Mouse (Mus musculus): ENCODE measurements around the gene Fam120b. TPM values are rescaled to one million over a fixed set of nuclear protein-coding genes. Genes with fewer than 3 reads are reported as not detected.

The Fam120b gene
- total and polyA plus RNA-seq, 3 experiments = 7.1 to 12.7 (median 11.9) TPM

DNA sequence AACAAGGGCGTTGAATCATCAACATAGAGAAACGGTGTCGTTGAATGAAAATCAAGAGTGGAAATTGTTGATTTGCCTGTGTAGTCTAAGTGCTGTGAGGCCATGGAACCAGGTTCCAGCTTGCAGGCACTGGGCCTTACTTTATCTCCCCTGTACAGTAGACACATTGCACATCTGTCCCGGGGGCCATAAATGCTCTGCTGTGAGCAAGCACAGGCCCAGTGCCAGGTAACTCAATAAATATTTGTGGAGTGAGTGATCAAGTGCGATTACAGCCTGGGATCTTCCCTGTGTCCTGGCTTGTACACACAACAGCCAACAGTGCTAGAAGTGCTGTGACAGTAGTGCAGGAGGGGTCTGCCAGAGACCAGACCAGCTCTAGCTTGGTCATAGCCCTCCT lies 39.5 kb upstream of the Fam120b start:
- Histone ChIP-seq H3K4me1 (ENCODE audit: control insufficient read depth, insufficient read depth, low read length) (no peaks in the 10 kb centered on the region), H3K27me3 (ENCODE audit: control insufficient read depth, insufficient read depth, low read length) (no peaks in the 10 kb centered on the region), H3K9ac (ENCODE audit: low read depth, low read length) (no peak overlapping the region), H3K36me3 (ENCODE audit: control insufficient read depth, insufficient read depth, low read length) (no peaks in the 10 kb centered on the region), H3K27ac (no peak overlapping the region), H3K79me2 (replicated peaks; ENCODE audit: control insufficient read depth, insufficient read depth, low read length) (no peaks in the 10 kb centered on the region), H3K4me3 (no peak overlapping the region)
- DNase-seq = no peak
- intact Hi-C loops (cut with DNase I) = no loop called here
- TF ChIP-seq POLR2A (IDR thresholded peaks at IDR 0.05; ENCODE audit: insufficient read depth, low read depth, low read length) (no peak), EP300 (IDR thresholded peaks at IDR 0.05; ENCODE audit: insufficient read depth, low read depth, low read length) (no peak), CTCF (IDR thresholded peaks at IDR 0.05) (no peak)
- WGBS = 68% methylated on average over 5 of the region's 5 CpGs

DNA sequence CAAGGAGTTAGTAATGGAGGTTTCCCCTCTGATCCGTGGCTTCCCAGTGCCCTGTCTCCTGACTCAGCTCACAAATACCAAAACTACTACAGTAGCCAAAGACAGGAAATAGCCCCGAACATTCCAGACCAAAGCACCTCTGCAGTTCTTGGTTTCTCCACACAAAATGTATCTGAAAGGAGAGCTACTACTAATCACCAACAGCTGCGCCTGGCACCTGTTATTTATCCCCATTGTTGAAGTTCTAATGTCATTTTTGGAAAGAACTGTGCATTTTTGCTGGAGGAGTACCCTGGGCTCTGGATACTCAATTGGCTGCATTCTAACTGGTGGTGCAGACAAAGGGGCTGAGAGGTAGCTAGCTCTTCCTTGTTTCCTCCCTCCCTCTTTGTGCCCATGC lies 38.9 kb upstream of the Fam120b start:
- no peak for DNase-seq
- TF ChIP-seq POLR2A (IDR thresholded peaks at IDR 0.05; ENCODE audit: insufficient read depth, low read depth, low read length) (no peak), CTCF (IDR thresholded peaks at IDR 0.05) (no peak), EP300 (IDR thresholded peaks at IDR 0.05; ENCODE audit: insufficient read depth, low read depth, low read length) (no peak)
- intact Hi-C loops (cut with DNase I) = no loop called here
- no peaks in the 10 kb centered on the region for H3K79me2 ChIP-seq (replicated peaks; ENCODE audit: control insufficient read depth, insufficient read depth, low read length)
- no peak overlapping the region for H3K27ac ChIP-seq
- H3K4me3 ChIP-seq = no peak overlapping the region
- H3K9ac ChIP-seq (ENCODE audit: low read depth, low read length) = no peak overlapping the region
- no peaks in the 10 kb centered on the region for H3K27me3 ChIP-seq (ENCODE audit: control insufficient read depth, insufficient read depth, low read length)
- no peaks in the 10 kb centered on the region for H3K36me3 ChIP-seq (ENCODE audit: control insufficient read depth, insufficient read depth, low read length)
- H3K4me1 ChIP-seq (ENCODE audit: control insufficient read depth, insufficient read depth, low read length) = no peaks in the 10 kb centered on the region
- WGBS = 55% methylated on average over 3 of the region's 3 CpGs

DNA sequence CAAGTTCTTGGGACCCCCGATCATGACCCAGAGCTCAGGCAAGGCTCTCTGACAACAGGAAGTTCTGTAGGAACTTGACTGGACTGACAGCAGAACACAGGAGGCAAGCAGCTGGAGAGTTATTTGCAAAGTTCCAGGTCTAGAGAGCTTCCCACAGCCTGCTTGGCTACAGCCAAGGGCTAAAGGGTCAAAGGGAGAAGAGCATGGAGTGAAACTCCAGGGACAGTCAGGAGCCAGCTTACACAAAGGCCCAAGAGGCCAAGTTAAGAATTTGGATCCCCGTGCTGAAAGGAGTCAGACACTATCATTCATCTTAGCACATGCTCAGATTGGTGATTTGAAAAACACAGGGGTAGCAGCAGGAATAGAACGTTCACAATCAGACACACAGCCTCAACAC lies 32.3 kb upstream of the Fam120b start:
- no peaks in the 10 kb centered on the region for H3K79me2 ChIP-seq (replicated peaks; ENCODE audit: control insufficient read depth, insufficient read depth, low read length)
- 52% methylated on average over 3 of the region's 3 CpGs for WGBS
- H3K4me3 ChIP-seq = no peak overlapping the region
- intact Hi-C loops (cut with DNase I) = no loop called here
- TF ChIP-seq CTCF (IDR thresholded peaks at IDR 0.05) (no peak), POLR2A (IDR thresholded peaks at IDR 0.05; ENCODE audit: insufficient read depth, low read depth, low read length) (no peak), EP300 (IDR thresholded peaks at IDR 0.05; ENCODE audit: insufficient read depth, low read depth, low read length) (no peak)
- H3K27me3 ChIP-seq (ENCODE audit: control insufficient read depth, insufficient read depth, low read length) = no peaks in the 10 kb centered on the region
- H3K9ac ChIP-seq (ENCODE audit: low read depth, low read length) = no peak overlapping the region
- no peak overlapping the region for H3K27ac ChIP-seq
- H3K4me1 ChIP-seq (ENCODE audit: control insufficient read depth, insufficient read depth, low read length) = peaks cover 1% of the 10 kb centered on the region; the same call in 1 of the 2 replicates
- no peak for DNase-seq
- no peaks in the 10 kb centered on the region for H3K36me3 ChIP-seq (ENCODE audit: control insufficient read depth, insufficient read depth, low read length)

DNA sequence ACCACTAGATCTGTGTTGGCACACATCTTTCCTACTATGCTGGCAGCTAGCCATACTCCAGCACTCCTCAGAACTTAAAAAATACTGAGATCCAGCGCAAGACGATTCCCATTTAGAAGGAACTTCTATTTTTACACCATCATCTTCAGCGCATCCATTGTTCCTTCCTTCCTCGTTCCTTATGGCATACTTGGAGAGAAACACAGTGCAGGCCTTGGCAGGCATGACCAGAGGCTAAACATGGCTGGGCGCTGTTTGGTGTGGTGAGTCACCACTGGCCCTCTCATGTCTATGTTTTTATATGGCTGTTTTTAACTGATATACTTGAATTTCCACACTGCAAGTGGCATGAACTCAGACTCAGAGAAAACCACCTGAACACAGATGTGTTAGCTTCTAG lies 30.4 kb upstream of the Fam120b start:
- H3K36me3 ChIP-seq (ENCODE audit: control insufficient read depth, insufficient read depth, low read length) = no peaks in the 10 kb centered on the region; the same call in 1 of the 2 replicates
- H3K27ac ChIP-seq = no peak overlapping the region
- peaks cover 1% of the 10 kb centered on the region; the same call in 1 of the 2 replicates for H3K4me1 ChIP-seq (ENCODE audit: control insufficient read depth, insufficient read depth, low read length)
- intact Hi-C loops (cut with DNase I) = no loop called here
- H3K79me2 ChIP-seq (replicated peaks; ENCODE audit: control insufficient read depth, insufficient read depth, low read length) = no peaks in the 10 kb centered on the region
- peak; percentile 25 to 39 for DNase-seq
- TF ChIP-seq CTCF (IDR thresholded peaks at IDR 0.05) (no peak), POLR2A (IDR thresholded peaks at IDR 0.05; ENCODE audit: insufficient read depth, low read depth, low read length) (no peak), EP300 (IDR thresholded peaks at IDR 0.05; ENCODE audit: insufficient read depth, low read depth, low read length) (no peak)
- H3K27me3 ChIP-seq (ENCODE audit: control insufficient read depth, insufficient read depth, low read length) = no peaks in the 10 kb centered on the region
- H3K9ac ChIP-seq (ENCODE audit: low read depth, low read length) = no peak overlapping the region
- 22% methylated on average over 5 of the region's 5 CpGs for WGBS
- H3K4me3 ChIP-seq = no peak overlapping the region

DNA sequence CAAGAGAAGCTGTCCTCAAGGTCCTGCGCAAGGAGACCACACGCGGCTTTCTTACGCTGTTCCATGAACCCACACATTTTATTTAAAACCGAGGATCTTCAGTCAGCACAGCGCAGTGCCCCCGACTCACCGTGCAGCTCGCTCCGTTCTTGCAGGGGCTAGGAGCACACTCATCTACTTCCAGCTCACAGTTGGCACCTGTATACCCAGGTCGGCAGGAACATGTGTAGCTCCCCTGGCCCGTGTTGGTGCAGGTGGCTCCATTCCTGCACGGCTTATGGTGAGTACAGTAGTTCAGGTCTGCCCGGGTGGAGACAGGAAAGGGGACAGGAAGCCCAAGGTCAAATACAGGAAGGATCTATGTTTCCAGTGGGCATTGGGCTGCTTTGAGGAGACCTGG lies 25.6 kb upstream of the Fam120b start:
- H3K4me3 ChIP-seq = no peak overlapping the region

DNA sequence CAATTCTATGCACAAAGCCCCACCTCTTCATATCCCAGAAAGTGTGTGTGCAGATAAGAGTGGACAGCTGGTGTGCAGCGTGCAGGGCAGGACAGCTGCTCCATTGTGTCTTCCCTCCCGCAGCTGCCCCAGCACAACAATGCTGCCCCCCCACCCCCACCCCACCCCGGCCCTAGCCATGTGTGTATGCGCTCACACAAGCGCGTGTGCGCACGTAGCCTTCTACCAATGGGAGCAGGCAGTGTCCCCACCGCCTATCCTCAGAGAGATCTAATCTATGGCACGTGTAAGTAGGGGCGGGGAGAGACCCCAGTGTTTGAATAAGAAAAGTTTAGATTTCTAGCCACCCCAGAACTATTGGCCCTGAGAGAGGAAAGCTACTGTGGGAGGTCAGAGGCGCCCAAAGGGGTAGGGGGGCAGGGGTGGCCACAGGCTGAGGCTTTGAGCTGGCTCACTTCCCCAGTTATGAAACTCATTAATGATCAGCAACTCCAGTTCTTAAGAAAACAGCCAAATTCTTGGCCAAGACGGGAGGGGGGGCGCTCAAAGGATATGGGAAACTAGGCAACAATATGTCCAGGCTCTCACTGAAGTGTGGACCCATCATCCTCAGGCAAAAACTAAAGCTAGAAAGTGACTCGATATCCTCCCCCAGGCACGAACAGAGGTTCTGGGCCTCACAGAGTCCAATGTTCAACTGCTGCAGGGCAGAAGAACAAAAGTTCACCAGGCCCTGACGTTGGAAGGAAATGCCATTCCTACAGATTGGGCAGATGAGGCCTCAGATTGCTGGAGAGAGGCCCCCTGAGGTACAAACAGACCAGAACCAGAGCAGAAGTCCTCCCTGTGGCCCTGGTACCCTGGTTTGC lies 23.8 kb upstream of the Fam120b start:
- DNase-seq = peak in 1 of 2 experiments; percentile 18
- no peaks in the 10 kb centered on the region for H3K79me2 ChIP-seq (replicated peaks; ENCODE audit: control insufficient read depth, insufficient read depth, low read length)
- H3K4me1 ChIP-seq (ENCODE audit: control insufficient read depth, insufficient read depth, low read length) = peaks cover 2% of the 10 kb centered on the region
- H3K27ac ChIP-seq = peak overlapping the region; percentile 80
- no peak for TF ChIP-seq CTCF (IDR thresholded peaks at IDR 0.05)
- TF ChIP-seq EP300 (IDR thresholded peaks at IDR 0.05; ENCODE audit: insufficient read depth, low read depth, low read length) = no peak
- no peak for TF ChIP-seq POLR2A (IDR thresholded peaks at IDR 0.05; ENCODE audit: insufficient read depth, low read depth, low read length)
- intact Hi-C loops (cut with DNase I) = loop anchor here (10.0 kb wide), 1 partner anchor 453 kb away; no protein-coding TSS in a partner anchor
- H3K9ac ChIP-seq (ENCODE audit: low read depth, low read length) = peak overlapping the region; percentile 9; the same call in 1 of the 2 replicates
- 50% methylated on average over 17 of the region's 17 CpGs for WGBS
- H3K36me3 ChIP-seq (ENCODE audit: control insufficient read depth, insufficient read depth, low read length) = no peaks in the 10 kb centered on the region; the same call in 1 of the 2 replicates
- H3K4me3 ChIP-seq = peak overlapping the region; percentile 18
- H3K27me3 ChIP-seq (ENCODE audit: control insufficient read depth, insufficient read depth, low read length) = 0 out of 2 replicates have a peak, but pooled peaks cover 1% of the 10 kb centered on the region

More for the DNA sequence above, 25.6 kb upstream of the Fam120b start:
- no peak for DNase-seq
- H3K79me2 ChIP-seq (replicated peaks; ENCODE audit: control insufficient read depth, insufficient read depth, low read length) = no peaks in the 10 kb centered on the region
- TF ChIP-seq POLR2A (IDR thresholded peaks at IDR 0.05; ENCODE audit: insufficient read depth, low read depth, low read length) (no peak), CTCF (IDR thresholded peaks at IDR 0.05) (no peak), EP300 (IDR thresholded peaks at IDR 0.05; ENCODE audit: insufficient read depth, low read depth, low read length) (no peak)
- no peaks in the 10 kb centered on the region; the same call in 1 of the 2 replicates for H3K36me3 ChIP-seq (ENCODE audit: control insufficient read depth, insufficient read depth, low read length)
- WGBS = 86% methylated on average over 14 of the region's 14 CpGs
- no peak overlapping the region for H3K27ac ChIP-seq
- intact Hi-C loops (cut with DNase I) = loop anchor here (10.0 kb wide), 1 partner anchor 454 kb away; no protein-coding TSS in a partner anchor
- H3K4me1 ChIP-seq (ENCODE audit: control insufficient read depth, insufficient read depth, low read length) = peaks cover 3% of the 10 kb centered on the region
- no peak overlapping the region for H3K9ac ChIP-seq (ENCODE audit: low read depth, low read length)
- 0 out of 2 replicates have a peak, but pooled peaks cover 1% of the 10 kb centered on the region for H3K27me3 ChIP-seq (ENCODE audit: control insufficient read depth, insufficient read depth, low read length)
